Mouse (Mus musculus) splenic B cell, adult 2 months (primary cell): ENCODE results near the gene Akt1s1.
A peak's percentile ranks its signal among the peaks of the same experiment; 100 is the strongest.

Experiments
- DNase-seq: peaks from one replicate; pipeline ENCODE4 v3.0.0-alpha.2; 2011; ENCODE audit warnings: low read depth, low spot score
- H3K27me3 ChIP-seq: 2 replicates; pipeline ENCODE4 v1.6.1; 2012; ENCODE audit warnings: mild to moderate bottlenecking, low read length, moderate library complexity, mixed read lengths; ENCODE audit not compliant: control insufficient read depth, poor library complexity, insufficient read depth, severe bottlenecking
- H3K36me3 ChIP-seq: 2 replicates; pipeline ENCODE4 v1.6.1; 2012; ENCODE audit warnings: mild to moderate bottlenecking, low read length, moderate library complexity, mixed read lengths; ENCODE audit not compliant: control insufficient read depth, poor library complexity, insufficient read depth, severe bottlenecking

Gene Akt1s1

GRCm38 (mm10) chr7:44818751-44819235, 30.0 kb upstream of the Akt1s1 start:
- DNase-seq: no peak
- no peaks in the 10 kb centered on the region for H3K27me3 ChIP-seq

GRCm38 (mm10) chr7:44819391-44819790, 29.4 kb upstream of the Akt1s1 start:
- no peak for DNase-seq
- H3K27me3 ChIP-seq: no peaks in the 10 kb centered on the region
- no peaks in the 10 kb centered on the region for H3K36me3 ChIP-seq

More at GRCm38 (mm10) chr7:44818751-44819235, 30.0 kb upstream of the Akt1s1 start:
- H3K36me3 ChIP-seq: no peaks in the 10 kb centered on the region

GRCm38 (mm10) chr7:44819863-44820262, 28.9 kb upstream of the Akt1s1 start:
- Histone ChIP-seq H3K36me3 (no peaks in the 10 kb centered on the region), H3K27me3 (no peaks in the 10 kb centered on the region)
- no peak for DNase-seq

- DNase-seq: no peak
- H3K36me3 ChIP-seq: no peaks in the 10 kb centered on the region
- no peaks in the 10 kb centered on the region for H3K27me3 ChIP-seq
Observed at GRCm38 (mm10) chr7:44820525-44820924, 28.3 kb upstream of the Akt1s1 start.

GRCm38 (mm10) chr7:44821666-44822448, 26.9 kb upstream of the Akt1s1 start:
- peak; percentile 57 for DNase-seq
- no peaks in the 10 kb centered on the region for H3K36me3 ChIP-seq
- H3K27me3 ChIP-seq: no peaks in the 10 kb centered on the region

- Histone ChIP-seq H3K36me3 (no peaks in the 10 kb centered on the region), H3K27me3 (no peaks in the 10 kb centered on the region)
- DNase-seq: peak; percentile 64
Observed at GRCm38 (mm10) chr7:44823409-44823808, 25.4 kb upstream of the Akt1s1 start.

- Histone ChIP-seq H3K27me3 (no peaks in the 10 kb centered on the region), H3K36me3 (no peaks in the 10 kb centered on the region; the same call in 1 of the 2 replicates)
- DNase-seq: peak; percentile 89
Observed at GRCm38 (mm10) chr7:44824872-44825271, 23.9 kb upstream of the Akt1s1 start.

- DNase-seq: no peak
- no peaks in the 10 kb centered on the region for H3K27me3 ChIP-seq
- peaks cover 5% of the 10 kb centered on the region for H3K36me3 ChIP-seq
Observed at GRCm38 (mm10) chr7:44826771-44827170, 22.0 kb upstream of the Akt1s1 start.

- peaks cover 5% of the 10 kb centered on the region for H3K36me3 ChIP-seq
- no peaks in the 10 kb centered on the region for H3K27me3 ChIP-seq
- DNase-seq: no peak
Observed at GRCm38 (mm10) chr7:44828706-44829105, 20.1 kb upstream of the Akt1s1 start.

GRCm38 (mm10) chr7:44832763-44833162, 16.0 kb upstream of the Akt1s1 start:
- no peak for DNase-seq
- peaks cover 5% of the 10 kb centered on the region for H3K36me3 ChIP-seq

GRCm38 (mm10) chr7:44835373-44836015, 13.3 kb upstream of the Akt1s1 start:
- peak; percentile 72 for DNase-seq
- no peaks in the 10 kb centered on the region for H3K27me3 ChIP-seq
- H3K36me3 ChIP-seq: peaks cover 3% of the 10 kb centered on the region

More at GRCm38 (mm10) chr7:44832763-44833162, 16.0 kb upstream of the Akt1s1 start:
- no peaks in the 10 kb centered on the region for H3K27me3 ChIP-seq

- peak; percentile 83 for DNase-seq
- Histone ChIP-seq H3K27me3 (no peaks in the 10 kb centered on the region), H3K36me3 (peaks cover under 1% of the 10 kb centered on the region)
Observed at GRCm38 (mm10) chr7:44836016-44836404, 12.8 kb upstream of the Akt1s1 start.

- H3K27me3 ChIP-seq: no peaks in the 10 kb centered on the region
- no peaks in the 10 kb centered on the region; the same call in none of the 2 replicates for H3K36me3 ChIP-seq
- peak; percentile 33 for DNase-seq
Observed at GRCm38 (mm10) chr7:44836423-44837053, 12.3 kb upstream of the Akt1s1 start.

- DNase-seq: no peak
- peaks cover 4% of the 10 kb centered on the region for H3K36me3 ChIP-seq
- no peaks in the 10 kb centered on the region for H3K27me3 ChIP-seq
Observed at GRCm38 (mm10) chr7:44838073-44838472, 10.7 kb upstream of the Akt1s1 start.

- H3K27me3 ChIP-seq: no peaks in the 10 kb centered on the region
- no peak for DNase-seq
- peaks cover 9% of the 10 kb centered on the region for H3K36me3 ChIP-seq
Observed at GRCm38 (mm10) chr7:44839171-44839490, 9.7 kb upstream of the Akt1s1 start.
